Mouse (Mus musculus) cerebellum, adult (tissue): ENCODE measurements around the gene Ndrg2.
"Not testable (repeated sequence)": the region's sequence is repeated elsewhere in the genome, so short reads cannot be mapped to it uniquely, and the experiment has no call there.

Source experiments
- ATAC-seq: cut with Nextera tagmentation; 2 replicates; pipeline ENCODE4 v1.9.2; 2017; ENCODE audit warnings: mild to moderate bottlenecking, moderate library complexity, mixed read lengths; ENCODE audit not compliant: insufficient number of reproducible peaks, low FRiP score, low TSS enrichment

The Ndrg2 gene

GRCm38 (mm10) chr14:51913960-51914762 is at the start of gene Ndrg2:
Gene Ndrg2, minus strand, starts transcription at chr14:51914158.
- ATAC-seq: no peak; the same call in 1 of the 2 replicates

GRCm38 (mm10) chr14:51960316-51960715 is 46.4 kb upstream of the Ndrg2 start:
- no peak for ATAC-seq

DNA sequence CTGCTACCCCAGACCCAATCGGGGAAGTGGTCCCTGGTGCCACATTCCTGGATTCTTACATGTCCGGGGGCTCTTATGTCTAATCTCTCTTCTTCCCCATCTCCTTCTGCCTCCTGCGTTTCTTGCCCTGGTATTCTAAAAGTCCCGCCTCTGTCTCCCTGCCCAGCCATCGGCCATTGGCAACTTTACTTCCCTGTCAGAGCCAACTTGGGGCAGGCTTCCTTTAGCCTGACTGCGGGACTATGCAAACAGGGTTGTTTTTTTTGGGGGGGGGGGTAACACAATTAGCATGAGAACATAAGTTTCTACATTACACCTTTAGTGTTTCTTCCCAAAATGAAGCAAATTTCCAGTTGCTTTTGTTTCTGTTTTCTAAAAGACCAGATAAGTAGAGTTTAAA is 29.4 kb upstream of the Ndrg2 start:
- no peak for ATAC-seq

GRCm38 (mm10) chr14:51942236-51942635 is 28.3 kb upstream of the Ndrg2 start:
- no peak for ATAC-seq

GRCm38 (mm10) chr14:51941577-51941976 is 27.6 kb upstream of the Ndrg2 start:
- ATAC-seq: no peak

DNA sequence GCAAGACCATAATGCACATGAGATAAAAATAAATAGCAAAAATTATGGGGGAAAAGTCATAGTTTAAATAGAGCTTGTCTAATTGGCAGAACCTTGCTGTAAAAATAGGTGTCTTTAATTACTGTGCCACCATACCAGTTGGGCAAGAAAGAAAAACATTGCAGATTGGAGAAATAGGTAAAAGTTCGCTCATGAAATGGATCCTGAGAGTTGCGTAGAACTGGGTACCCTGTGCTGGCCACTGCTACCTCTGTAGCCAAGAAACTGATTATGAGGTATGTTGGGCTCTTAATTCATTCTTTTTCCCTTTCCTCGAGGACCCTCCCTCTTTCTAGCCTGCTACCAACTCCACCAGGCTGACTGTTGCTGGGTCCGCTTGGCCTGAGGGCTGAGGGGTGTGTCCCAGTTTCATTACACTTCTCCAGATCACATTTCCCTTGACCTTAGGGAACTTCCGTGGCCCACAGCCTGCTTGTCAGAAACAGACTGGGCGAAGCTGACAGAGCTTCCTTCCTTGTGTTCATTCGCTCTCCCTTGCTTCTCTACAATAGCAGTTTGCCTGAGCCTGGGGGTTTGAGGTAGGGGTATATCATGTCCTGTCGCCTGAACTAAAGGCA is 27.1 kb upstream of the Ndrg2 start:
- ATAC-seq: no peak

- ATAC-seq: no peak
Observed at GRCm38 (mm10) chr14:51939005-51939404, 25.0 kb upstream of the Ndrg2 start.

GRCm38 (mm10) chr14:51932092-51933020 is 18.4 kb upstream of the Ndrg2 start:
- no peak for ATAC-seq

- peak; percentile 72 for ATAC-seq
Observed at GRCm38 (mm10) chr14:51930824-51931223, 16.9 kb upstream of the Ndrg2 start.

- ATAC-seq: no peak
Observed at GRCm38 (mm10) chr14:51929968-51930367, 16.0 kb upstream of the Ndrg2 start.

GRCm38 (mm10) chr14:51929309-51929943 is 15.5 kb upstream of the Ndrg2 start:
- 0 out of 2 replicates have a peak, but pooled peaks have one; percentile 26 for ATAC-seq

DNA sequence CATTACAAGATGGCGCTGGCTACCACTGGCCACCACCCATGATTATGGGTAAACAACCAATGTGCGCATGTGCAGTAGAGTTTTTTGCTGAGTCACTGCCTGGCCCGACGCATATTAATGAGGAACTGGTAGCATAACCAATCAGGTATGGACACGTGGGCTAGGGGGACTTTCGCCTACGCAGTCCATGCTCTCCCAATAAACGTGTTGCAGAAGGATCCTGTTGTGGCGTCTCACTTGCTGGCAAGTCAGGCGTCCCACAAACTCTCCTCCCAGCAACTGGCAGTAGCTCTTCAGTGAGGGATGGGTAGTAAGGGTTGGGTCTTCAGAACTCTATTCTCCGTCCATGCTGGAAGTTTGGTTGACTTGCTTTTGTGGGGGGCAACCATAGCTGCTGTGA is 13.0 kb upstream of the Ndrg2 start:
- not testable (repeated sequence) for ATAC-seq

DNA sequence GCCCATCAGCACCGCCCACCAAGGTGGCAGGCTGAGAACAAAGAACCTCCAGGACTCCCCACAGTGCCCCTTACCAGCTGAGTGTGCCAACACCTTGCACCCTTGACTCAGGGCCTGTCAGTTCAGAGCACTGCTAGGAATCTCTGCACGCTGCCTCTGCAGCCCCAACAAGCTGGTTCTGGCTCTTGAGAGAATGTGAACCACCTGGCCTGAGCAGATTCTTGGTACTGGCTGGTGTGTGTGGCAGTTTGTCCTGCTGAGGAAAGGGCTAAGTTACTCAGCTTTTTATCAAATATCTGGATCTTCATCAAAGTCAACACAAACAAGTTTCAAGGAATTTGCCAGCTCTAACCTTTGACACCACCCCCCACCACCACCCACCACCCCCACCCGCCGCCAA is 9.5 kb upstream of the Ndrg2 start:
- ATAC-seq: no peak

DNA sequence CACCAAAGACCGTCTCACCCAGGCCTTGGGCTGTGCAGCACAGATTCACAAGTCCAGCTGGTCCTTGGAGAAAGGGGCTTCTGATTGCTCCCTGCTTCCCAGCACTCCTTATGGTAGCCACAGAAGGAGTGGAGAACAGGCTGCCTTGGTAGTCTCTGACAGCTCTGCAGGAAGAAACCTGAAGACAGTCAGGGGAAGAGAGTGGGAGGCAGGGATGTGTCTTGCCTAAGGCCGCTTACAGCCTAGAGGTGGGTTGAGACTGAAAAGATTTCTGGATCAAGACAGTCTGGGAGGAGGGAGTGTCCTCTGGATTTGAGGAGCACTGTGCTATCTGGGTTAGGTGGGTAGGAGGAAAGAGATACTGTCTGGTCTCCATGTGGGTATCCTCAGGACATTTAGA is 9.0 kb upstream of the Ndrg2 start:
- ATAC-seq: no peak

DNA sequence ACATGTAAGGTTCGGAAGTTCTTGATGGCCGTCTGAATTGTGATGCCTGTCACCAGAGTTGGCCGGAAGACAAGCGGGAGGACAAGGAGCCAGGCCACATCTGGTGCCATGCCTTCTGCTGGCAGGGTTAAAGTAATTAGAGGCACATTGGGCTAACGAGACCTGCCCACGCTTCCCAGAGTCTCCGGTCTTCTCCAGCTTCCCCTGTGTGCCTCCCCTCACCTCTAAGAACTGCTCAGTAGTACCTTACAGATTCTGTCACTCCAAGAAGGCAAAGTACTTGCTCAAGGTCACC is 8.6 kb upstream of the Ndrg2 start, which contains the start of gene Rnase13:
Gene Rnase13, minus strand, starts transcription at position 203 of the 295 bp plus-strand sequence.
- no peak for ATAC-seq

DNA sequence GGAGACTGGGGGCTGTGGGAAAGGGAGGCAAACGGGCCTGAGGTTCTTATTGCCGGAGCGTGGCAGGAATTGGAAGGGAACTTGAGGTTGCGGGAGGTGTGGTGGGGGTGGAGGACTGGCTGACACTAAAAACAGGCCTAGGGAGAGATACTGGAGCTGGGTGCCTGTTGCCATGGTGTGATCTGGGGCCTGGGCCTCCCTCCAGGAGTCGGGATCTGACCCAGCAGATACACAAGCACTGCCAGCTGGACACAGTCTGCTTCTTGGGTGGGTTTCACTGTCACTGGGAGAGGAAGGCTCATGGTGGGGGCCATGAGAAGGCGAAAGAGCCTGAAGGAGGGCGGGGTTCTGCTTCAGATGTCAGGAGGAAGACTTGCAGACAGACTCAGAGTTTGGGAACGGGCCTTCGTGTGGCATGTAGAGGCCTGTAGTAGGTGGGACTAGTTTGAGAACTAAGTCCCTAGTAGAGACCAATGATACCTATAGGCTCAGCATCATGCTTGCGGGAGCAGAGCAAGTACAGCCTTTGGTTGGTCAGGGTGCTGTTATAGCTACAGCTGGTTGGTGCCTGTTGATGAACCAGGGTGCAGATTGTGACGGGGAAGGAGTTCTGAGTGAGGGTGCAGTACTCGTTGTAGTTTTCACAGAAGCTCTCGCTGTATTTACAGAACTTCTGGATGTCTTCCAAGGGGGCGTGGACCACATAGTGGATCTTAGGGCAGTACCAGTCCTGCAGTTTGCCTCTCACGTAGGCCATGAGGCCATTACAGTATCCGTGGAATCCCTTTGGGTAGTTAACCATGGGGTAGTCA is 8.0 kb upstream of the Ndrg2 start:
- ATAC-seq: peak; percentile 36; the same call in 1 of the 2 replicates

GRCm38 (mm10) chr14:51918966-51919365 is 5.0 kb upstream of the Ndrg2 start:
- ATAC-seq: no peak

DNA sequence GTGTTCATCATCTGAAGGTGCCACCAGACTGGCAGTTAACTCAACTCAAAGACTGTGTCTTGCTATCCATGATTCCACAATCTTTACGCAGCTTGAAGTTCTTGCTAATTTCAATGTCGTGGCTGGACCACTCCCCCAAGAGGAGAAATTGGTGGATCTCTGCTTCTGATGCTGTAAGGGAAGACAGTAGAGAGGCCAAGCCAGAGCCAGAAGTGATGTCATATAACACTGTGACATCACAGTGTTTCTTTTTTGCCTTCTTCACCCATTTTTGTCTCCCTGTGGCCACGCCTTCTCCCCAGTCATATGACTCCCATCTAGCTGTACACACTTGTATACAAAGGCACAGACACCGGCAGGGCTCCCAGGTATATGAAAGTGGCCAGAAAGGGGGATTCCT is 4.2 kb upstream of the Ndrg2 start, which contains the start of gene Tppp2:
Gene Tppp2, plus strand, starts transcription at position 301 of the 400 bp plus-strand sequence.
- ATAC-seq: no peak

DNA sequence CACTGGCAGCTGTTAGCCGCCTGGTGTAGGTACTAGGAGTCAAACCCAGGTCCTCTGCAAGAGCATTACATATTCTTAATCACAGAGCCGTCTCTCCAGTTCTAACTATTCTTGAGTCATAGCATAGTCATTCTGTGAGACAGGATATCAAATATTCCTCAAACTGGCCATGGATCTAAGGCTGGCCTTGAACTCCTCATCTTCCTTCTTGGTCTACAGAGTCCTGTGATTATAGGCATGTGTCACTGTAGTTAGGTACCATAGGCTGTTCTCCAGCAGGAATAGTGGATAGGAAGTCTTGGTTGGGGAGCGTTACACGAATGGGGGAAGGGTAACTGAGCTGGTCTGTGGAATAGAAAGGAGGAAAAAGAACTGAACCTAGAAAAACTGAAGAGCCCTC is 2.6 kb upstream of the Ndrg2 start:
- ATAC-seq: no peak
